Mouse (Mus musculus): ENCODE measurements around the gene Drd5.

Gene Drd5

DNA sequence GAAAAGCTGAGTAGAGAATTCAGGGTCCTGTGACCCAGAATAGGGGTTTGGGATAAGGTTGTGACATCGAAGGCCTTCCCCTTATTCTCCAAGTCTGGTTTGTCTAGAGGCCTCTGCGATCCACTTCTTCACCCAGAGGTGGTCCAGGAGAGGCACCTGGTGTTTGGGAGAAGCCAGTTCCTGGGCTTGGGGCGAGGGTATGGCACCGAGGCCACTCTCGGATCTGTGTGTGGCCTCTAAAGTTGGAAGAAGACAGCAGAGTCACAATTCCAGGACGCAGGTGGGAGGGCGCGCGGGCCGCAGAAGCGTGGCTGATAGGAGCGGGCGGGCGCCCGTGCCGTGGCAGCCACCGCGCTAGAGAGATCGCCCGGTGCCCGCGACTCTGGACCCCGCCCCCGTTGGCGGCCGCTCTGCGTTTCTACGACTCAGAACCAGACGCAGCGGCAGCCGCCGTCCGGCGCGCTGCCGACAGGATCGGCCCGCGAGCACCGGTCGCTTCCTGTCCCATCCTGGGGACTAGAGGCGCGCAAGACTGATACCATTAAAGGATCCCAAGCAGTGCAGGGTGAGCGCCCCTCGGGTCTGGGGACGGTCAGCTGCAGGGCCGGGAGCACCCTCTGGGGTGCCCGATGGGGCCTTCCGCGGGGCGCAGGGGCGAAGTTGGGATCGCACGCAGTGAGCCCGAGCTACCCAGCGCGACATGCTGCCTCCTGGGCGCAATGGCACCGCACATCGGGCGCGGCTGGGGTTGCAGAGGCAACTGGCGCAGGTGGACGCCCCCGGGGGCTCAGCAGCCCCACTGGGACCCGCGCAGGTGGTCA lies at the start of gene Drd5:
Gene Drd5 (plus strand): TSS at position 402 of the 821 bp plus-strand sequence.
- DNase-seq: peak; percentile 67 to 69

DNA sequence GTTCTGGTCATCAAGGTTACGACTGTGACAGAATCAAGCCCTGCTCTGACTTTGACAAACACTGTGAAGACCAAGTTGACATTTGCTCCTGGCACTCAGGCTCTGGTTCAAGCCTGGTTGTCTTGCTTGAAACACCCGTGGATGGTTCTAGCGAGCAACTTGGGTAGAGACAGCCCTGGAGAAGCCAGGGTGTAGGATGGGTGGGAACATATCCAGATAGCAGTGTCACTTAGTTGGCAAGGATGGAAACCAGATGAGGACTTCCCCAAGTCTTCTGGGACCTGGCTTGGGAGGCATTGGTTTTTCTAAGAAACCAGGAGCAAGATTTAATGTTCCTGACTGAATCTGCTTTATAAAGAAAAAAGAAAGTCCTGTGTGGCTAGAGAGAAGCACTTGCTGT lies 48.2 kb upstream of the Drd5 start:
- no peak for DNase-seq

DNA sequence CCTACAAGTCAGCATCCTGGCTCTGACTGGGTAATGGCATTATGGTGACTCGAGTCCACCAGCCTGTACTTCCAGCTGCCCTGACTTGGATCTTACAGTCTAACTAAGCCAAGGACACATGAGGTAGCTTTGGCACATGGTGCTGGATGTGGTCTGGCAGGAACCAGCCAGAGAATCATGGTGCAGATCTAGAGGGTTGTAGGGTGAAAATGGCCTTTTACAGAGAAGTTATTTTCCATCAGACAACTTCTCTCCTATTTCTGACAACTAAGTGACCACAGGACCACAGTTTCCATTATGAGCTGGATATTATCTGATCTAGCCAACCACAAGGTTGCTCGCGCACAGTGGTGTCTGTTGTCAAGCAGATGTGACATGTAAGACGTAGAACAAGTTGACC lies 45.3 kb upstream of the Drd5 start:
- no peak for DNase-seq

DNA sequence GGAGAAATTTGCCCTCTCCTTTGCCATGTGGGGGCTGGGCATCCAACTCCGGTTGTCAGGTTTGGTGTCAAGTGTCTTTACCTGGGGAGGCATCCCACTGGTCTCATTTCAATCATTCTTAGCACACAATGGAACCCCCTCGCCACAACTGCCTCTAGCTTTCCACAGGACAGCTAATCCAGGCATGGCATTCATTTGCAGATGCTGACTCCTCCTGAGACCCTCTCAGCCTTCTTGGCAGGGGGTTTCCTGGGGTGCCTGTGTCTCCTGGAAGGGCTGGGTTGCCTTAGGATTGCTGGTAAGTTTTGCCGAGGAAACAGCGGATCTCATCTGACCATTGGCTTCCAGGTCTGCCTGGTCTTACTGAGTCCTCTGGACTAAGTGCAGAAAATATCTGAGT lies 43.4 kb upstream of the Drd5 start, which contains the start of gene Otop1:
Gene Otop1 (plus strand): TSS at position 202 of the 400 bp plus-strand sequence.
- no peak for DNase-seq

DNA sequence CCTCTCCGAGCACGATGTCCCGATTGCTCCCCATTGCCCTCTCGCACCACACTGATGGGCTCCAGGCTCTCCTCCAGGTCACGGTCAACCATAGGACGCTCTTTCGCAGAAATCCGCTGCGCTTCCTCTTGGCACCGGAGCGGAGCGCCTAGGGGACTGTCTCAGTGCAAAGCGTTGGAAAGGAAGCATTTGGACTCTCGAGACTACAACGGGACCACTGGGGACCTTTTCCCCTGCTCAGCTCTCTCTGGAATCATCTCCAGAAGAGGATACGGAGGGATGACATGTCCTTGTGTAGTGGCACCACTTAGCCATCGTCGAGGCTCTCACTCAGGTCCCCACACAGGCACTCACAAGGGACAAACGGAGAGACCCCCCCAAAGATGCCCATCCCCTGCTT lies 42.7 kb upstream of the Drd5 start:
- no peak for DNase-seq

DNA sequence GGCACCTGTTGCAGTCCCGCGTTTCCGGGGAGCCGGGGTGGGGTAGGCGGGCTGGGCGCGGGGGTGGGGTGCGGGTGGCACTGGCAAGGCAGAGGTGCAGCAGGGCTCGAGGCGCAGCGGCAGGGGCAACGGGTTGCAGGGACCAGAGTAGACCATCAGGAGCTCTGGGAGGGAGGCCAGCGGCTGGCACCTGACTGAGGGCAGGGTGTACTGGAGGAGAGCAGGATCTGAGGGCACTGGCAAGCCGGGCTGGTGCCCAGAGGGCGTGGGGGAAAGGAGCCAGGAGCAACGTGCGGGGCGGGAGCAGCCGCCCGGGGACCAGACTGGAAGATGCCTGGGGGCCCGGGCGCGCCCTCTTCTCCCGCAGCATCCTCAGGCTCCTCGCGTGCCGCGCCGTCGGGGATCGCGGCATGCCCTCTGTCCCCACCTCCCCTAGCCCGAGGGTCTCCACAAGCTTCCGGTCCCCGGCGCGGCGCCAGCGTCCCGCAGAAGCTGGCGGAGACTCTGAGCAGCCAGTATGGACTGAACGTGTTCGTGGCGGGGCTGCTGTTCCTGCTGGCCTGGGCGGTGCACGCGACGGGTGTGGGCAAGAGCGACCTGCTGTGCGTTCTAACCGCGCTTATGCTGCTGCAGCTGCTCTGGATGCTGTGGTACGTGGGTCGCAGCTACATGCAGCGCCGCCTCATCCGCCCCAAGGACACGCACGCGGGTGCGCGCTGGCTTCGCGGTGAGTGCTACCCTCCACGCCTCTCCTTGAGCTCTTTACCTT lies 41.9 kb upstream of the Drd5 start:
- peak; percentile 41 to 50 for DNase-seq

DNA sequence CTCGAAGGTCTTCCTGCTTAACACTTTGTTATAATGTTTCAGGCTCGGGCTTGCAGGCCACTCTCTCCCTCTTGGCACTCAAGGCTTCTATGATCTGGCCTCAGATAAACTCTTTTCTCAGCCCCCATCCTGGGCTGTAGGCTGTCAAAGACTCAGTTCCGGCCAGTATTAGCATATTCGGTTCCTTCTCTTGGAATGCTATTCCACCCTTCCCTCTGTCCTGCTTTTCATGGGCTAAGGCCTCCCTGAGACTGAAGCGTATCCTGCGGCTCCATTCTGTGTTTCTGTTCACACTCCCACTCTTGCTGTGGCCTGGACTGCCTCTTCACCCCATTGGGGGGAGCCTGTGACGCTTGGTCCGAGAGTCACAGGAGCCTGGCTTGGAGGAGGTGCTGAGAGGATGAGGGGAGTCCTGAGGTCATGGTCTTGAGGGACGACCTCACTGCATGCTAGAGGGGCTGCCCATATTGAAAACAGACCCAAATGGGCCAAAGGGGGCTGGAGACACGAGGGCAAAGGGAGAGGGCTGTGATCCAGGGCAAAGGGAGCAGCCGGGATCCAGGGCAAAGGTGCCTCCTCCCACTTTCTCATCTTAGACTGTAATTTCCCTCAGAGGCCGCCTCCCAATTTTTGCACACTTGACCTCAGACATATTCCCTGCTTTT lies 41.1 kb upstream of the Drd5 start:
- DNase-seq: no peak

DNA sequence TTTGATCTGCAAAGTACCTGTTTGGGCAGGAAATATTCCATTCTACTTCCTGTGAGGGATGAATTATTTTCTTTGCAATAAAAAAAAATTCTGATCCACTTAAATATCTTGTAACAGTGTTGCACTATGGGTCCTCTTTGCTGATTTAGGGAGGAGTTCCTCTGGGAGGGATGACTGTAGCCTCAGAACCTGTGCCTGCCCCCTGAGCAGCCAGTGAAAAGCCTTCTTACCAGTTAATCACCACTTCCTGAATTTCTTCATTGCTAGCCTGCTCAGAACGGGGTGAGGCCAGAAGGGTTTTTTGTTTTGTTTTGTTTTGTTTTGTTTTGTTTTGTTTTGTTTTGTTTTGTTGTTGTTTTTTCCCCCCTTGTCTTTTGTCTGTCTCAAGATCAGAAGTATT lies 39.1 kb upstream of the Drd5 start:
- DNase-seq: no peak

DNA sequence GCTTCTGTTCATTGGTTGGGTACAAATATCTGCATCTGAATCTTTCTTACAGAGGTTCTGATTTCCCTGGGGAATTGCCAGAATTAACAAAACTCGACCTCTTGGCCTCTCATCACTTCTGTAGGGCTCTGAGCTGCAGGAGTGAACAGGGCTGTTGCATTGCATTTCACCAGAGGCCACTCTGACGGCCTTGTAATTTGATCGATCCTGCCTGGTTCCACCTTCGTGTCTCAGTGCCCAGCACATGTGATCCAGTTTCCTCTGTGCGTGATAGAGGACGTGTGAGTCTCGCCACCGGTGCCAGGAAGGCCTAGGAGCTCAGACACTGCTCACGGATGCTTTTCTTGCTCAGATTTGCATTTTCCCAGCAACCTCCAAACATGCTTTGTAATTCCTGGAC lies 33.4 kb upstream of the Drd5 start:
- DNase-seq: no peak

DNA sequence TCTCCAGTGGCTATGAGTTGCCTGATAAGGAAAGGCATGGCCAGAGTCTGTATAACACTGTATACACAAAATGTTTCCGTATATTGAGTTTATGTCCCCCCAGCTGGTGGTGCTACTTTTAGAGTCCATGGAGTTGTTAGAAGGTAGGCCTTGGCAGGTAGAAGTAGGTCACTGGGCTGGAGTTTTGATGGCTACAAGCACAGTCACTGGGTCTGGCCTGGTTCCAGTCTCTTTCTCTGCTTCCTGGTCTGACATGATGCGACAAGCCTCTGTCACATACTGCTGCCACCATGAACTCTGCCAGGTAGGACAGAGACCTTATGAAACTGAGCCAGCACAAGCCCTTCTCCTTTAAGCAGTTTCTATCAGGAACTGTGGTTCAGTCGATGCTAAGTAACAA lies 30.7 kb upstream of the Drd5 start:
- DNase-seq: peak; percentile 42 to 63

DNA sequence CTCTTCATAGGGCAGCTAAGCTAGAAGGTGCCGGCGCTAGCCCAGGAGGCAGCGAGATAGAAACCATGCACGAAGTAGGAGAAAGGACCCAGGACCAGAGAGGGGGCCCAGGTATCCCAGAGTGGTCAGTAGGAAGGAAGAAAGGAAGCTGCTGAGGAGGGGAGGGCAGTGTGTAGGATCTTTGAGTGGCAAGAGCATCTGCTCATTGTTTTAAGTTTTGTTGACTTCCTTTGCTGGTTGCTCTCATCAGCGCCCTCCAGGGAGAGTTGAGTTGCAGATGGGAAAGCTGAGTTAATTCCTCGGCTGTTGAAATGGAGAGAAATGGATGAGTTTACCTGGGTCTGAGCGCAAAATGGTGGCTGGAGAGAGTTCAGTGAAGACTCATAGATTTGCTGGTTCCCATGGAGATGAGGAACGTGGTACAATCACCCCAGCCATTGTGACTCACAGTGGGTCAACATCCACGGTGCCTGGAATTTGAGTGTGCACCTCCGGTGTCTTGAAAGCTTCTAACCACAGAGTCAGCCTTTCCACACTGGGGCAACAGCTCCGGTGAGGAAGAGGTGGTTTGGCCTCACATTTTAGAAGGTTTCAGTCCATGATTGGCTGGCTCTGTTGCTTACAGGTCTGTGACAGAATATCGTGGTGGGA lies 17.3 kb upstream of the Drd5 start:
- no peak for DNase-seq

DNA sequence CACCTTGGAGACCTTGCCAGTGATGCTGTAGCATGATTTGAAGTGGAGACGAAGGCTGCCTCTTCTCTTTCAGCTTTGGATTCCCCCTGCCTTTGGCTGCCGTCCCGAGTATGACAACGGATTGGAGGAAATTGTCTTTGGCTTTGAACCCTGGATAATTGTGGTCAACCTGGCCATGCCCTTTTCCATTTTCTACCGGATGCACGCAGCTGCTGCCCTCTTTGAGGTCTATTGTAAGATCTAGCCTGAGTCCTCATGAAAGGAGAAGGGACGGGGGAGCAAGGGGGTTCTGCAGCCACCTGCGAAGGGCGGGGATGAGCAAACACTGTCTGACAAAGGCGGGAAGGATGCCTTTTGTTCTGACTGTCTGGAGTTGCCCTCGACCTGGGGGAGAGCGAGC lies 16.5 kb upstream of the Drd5 start:
- peak; percentile 30 to 32 for DNase-seq

DNA sequence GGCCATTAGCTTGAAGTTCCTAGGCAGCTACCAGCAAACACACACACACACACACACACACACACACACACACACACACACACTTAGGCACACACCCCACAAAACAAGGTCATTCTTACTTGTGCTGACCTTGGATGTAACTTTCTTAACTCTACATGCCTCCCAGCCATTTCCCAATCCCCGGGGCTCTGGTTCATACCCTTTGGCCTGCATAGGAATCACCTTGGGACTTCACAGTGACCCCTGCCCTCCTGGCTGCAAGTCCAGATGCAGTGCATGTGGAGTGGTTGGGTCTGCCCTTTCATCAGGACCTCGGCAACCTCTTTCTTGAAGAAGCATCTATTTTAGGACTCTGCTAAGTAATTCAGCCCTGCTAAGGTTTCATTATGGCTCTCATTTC lies 13.9 kb upstream of the Drd5 start:
- no peak for DNase-seq

DNA sequence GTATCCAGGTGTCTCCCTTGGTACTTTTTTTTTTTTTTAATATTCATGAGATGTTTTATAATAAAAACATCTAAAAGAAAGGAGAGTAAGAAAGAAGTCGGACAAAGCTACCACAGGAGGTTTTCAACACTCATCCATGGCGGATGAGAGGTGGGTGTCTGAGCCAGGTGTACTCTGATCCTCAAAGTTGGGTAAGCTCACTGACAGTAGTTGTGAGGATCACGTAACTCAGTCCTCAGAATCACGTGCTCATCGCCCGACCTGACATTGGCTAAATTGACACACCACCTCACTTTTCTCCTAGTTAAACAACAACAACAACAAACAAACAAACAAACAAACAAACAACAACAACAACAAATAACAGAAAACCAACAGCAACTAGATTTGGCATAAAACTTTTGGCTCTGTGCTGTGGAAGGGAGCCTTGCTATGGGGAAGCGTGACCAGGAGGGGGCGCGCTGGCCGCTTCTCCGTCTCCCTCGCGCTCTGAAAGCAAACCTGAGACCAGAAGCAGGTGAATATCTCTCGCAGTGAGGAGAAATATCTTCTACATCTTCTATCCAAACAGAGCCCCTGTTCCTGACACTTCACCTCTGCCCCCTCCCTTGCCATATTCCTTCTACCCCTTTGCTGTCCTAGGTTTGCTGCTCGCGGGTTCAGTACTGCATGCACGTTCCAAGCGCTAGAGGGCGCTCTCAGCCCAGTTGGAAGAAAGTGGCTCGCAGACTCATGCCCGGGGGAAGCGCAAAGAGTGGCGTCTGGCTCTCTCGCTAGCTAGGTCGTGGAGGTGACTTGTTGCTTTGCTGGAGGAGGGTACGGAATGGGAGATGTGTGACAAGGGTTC lies 11.7 kb upstream of the Drd5 start:
- DNase-seq: peak; percentile 96 to 98

DNA sequence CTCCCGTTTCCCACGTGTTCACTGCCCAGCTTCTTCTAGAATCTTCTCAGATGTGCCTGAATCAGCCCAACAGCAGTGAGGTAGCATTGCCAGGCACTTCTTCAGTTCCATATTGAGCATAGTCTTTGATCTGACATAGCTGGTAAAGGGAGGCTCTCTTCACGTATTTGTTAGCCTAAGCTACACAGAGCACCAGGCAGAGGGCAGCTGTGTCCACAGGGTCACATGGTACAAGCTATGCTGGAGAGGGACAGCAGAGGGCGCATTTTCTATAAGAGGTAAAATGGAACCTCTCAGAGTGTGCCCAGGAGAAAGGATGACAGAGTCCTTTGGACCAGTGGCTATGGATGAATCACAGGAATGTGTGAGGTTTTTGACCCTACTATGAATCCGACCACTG lies 10.3 kb upstream of the Drd5 start:
- DNase-seq: peak; percentile 84 to 88

DNA sequence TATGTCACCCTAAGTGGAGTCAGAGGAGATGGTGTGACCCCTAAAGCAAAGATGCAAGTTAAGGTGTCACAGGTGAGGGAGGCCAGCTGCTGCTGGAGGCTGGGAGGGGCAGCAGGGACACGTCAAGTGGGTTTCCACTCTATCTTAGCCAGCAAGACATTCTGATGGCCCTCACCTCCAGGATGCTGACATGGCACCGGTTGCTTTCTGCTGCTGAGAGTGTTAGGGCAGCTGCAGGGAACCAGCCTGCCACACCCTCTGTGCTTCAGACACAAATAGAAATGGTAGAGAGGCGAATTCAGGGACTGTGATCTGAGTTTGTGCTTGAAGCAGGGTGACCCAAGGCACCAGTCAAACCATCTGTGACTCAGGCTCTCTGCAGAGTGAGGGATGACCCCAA lies 9.4 kb upstream of the Drd5 start:
- DNase-seq: no peak

DNA sequence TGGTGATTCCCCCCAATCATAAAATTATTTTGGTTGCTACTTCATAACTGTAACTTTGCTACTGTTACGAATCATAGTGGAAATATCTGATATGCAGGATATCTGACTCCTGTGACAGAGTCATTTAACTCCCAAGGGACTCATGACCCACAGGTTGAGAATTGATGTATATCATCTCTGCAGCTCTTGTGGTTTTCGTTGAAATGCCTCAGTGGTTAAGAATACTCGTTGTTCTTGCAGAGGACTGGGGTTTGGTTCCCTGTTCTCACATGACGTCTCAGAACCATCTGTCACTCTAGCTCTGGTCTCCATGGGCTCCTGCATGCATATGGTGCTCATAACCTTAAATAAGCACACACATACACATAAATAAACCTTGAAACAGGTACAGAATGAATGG lies 14.2 kb downstream of the Drd5 start:
- DNase-seq: no peak

DNA sequence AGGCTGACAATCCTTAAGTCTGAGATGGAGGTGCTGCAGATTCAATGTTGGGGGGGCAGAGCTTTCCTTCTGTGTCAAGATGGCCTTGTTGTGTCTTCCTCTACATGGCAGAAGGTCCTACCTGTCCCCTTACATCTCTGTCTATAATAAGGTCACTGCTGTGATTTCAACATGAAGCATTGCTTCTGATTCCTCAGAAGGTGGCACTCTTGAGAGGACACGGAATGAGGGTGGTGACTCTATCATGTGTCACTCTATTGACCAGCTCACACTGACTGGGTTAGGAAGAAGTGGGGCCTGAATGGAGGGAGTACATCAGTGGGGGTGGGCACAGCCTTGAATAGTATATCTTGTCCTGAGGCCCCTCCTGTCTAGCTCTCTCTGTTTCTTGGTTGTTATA lies 15.4 kb downstream of the Drd5 start:
- peak in 1 of 2 experiments; percentile 22 for DNase-seq

DNA sequence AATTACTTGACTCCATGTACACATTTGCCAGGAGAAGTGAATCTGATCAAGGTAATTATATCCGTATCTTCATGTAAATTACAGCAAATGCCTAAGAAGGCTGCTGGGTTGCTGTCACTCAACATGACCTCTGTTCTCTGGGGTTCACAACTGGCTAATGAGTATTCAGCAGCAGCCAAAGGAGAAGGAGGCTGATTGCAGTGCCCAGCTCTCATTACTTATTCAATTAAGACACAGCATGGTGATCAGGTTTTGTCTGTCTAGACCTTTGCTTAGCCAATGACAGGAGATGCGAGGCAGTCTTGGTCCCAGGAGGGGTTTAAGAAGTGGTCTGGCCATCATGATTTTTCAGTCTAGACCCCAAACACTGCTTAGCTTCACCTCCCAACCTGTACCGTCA lies 23.9 kb downstream of the Drd5 start:
- DNase-seq: no peak

DNA sequence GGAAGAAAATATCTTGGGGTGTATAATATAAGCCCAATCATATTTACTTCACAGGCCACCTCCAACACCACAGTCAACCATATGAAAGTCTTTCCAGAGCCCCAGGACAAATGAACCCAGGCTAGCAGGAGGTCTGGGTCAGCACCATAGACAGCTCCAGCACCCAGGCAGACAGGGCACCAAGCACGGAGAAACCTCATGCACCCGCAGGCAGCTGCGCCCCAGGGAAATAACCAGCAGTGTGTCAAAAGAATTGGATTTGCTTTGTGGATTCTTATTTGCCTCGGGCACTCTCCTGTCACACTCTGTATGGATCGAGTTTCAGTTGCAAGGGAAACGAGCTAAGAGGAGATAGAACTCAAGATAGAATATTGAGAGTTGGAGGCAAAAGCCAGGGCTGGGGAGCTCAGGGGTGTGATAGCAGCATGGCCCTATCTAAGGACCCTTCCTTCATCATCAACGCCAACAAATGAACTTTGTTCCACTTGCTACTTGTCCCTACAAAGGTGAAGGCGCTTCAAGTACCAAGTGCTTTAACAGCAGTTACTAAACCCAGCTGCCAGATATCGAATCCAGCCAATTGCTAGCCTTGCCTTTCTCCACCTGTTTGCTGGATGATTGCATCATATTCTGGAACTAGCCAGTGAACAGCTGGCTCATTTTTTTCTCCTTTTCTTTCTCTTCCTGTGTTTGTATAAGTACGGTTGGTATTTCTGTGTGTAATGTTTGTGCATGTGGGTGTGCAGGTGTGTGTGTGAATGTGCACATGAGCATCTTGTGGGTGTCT lies 27.7 kb downstream of the Drd5 start:
- no peak for DNase-seq

DNA sequence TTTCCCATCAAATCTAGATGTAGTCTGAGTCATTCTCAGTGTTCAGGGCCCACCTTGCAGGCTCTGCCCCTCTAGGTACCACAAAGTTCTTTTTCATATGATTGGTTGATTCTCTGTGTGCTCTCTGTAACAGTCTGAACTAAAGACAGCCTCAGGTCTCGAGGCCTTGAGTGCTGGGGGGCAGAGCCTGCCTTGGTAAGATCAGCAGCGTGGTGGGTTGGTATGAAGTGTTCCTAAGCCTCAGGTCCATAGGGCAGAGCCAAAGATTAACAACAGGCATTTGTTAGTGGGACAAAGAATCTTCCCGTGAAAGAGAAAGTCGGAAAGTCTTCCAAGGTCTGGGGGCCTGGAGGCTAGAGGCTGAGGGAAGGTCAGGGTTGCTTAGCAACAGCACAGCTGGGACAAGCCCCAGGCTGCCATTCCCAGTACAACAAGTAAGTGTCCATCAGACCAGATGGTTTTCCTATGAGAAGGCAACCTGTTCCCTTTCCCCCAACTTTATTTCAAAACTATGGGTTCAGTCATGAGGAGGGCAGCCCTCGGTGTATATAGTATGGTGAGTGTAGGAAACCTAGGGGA lies 31.3 kb downstream of the Drd5 start:
- DNase-seq: no peak
